Mouse (Mus musculus) cerebellum, postnatal 10 days (tissue): ENCODE measurements around the gene Tmem235.

Experiments used
- DNase-seq, 2 experiments: peaks; one replicate each; pipeline ENCODE4 v3.0.0; 2021; ENCODE audit warnings: mixed read lengths in 2 of 2

Tmem235 gene

GRCm38 (mm10) chr11:117891581-117892175 lies 31.1 kb downstream of the Tmem235 start:
- DNase-seq = no peak

- peak; percentile 49 to 51 for DNase-seq
Measured at GRCm38 (mm10) chr11:117892199-117892598, 31.6 kb downstream of the Tmem235 start.

- no peak for DNase-seq
Measured at GRCm38 (mm10) chr11:117894676-117895075, 34.1 kb downstream of the Tmem235 start.

GRCm38 (mm10) chr11:117896533-117896932 lies 36.0 kb downstream of the Tmem235 start:
- DNase-seq = peak in 1 of 2 experiments; percentile 36

GRCm38 (mm10) chr11:117902282-117902681 lies 41.7 kb downstream of the Tmem235 start:
- DNase-seq = no peak

GRCm38 (mm10) chr11:117904442-117904841 lies 43.9 kb downstream of the Tmem235 start:
- DNase-seq = no peak

GRCm38 (mm10) chr11:117909337-117909736 lies 48.8 kb downstream of the Tmem235 start:
- DNase-seq = no peak

GRCm38 (mm10) chr11:117912684-117913352 lies 52.3 kb downstream of the Tmem235 start:
- DNase-seq = peak; percentile 76 to 79

- DNase-seq = no peak
Measured at GRCm38 (mm10) chr11:117914531-117914930, 54.0 kb downstream of the Tmem235 start.
